Mouse (Mus musculus) MEL (cell line): ENCODE measurements around the gene Dusp6. TPM values are rescaled to one million over a fixed set of nuclear protein-coding genes. Genes with fewer than 3 reads are reported as not detected.

Experiments used
- DNase-seq: peaks from one replicate; pipeline ENCODE4 v3.0.0; 2011; ENCODE audit warnings: low read depth, low spot score
- H3K27ac ChIP-seq: 2 replicates; pipeline ENCODE4 v1.5.1; 2012; ENCODE audit warnings: low read depth, mild to moderate bottlenecking, control low read depth, low read length, moderate library complexity; ENCODE audit not compliant: control insufficient read depth
- H3K27me3 ChIP-seq, 2 experiments: fragments of 150-350 bp in 1 of 2; sonication (generic) in 1 of 2; 2 replicates each; pipeline ENCODE4 v1.6.1; 2012; ENCODE audit warnings: low read length in 2 of 2, mild to moderate bottlenecking in 2 of 2, improper control_type of control experiment in 1 of 2, moderate library complexity in 1 of 2; ENCODE audit not compliant: insufficient read depth in 2 of 2, control insufficient read depth in 1 of 2
- H3K36me3 ChIP-seq, 2 experiments: 2 replicates each; pipeline ENCODE4 v1.6.1; 2012 to 2014; ENCODE audit warnings: low read length in 2 of 2, improper control_type of control experiment in 1 of 2, inconsistent platforms in 1 of 2, mild to moderate bottlenecking in 1 of 2; ENCODE audit not compliant: insufficient read depth in 2 of 2, control insufficient read depth in 1 of 2
- H3K4me1 ChIP-seq, 2 experiments: fragments of 150-350 bp in 1 of 2; sonication (generic) in 1 of 2; 2 replicates each; pipeline ENCODE4 v1.6.1; 2012; ENCODE audit warnings: low read length in 2 of 2, improper control_type of control experiment in 1 of 2, mild to moderate bottlenecking in 1 of 2; ENCODE audit not compliant: insufficient read depth in 2 of 2, control insufficient read depth in 1 of 2
- H3K4me3 ChIP-seq, 2 experiments: fragments of 150-350 bp in 1 of 2; sonication (generic) in 1 of 2; 2 replicates each; pipeline ENCODE4 v1.5.1; 2012; ENCODE audit warnings: low read depth in 2 of 2, low read length in 2 of 2, mild to moderate bottlenecking in 2 of 2, moderate library complexity in 2 of 2, control low read depth in 1 of 2, improper control_type of control experiment in 1 of 2; ENCODE audit not compliant: control insufficient read depth in 1 of 2, insufficient read depth in 1 of 2
- H3K79me2 ChIP-seq: 2 replicates; pipeline ENCODE4 v1.6.1; 2012; ENCODE audit warnings: mild to moderate bottlenecking, low read length, moderate library complexity; ENCODE audit not compliant: control insufficient read depth, poor library complexity, insufficient read depth
- H3K9ac ChIP-seq: 2 replicates; pipeline ENCODE4 v1.6.1; 2012; ENCODE audit warnings: low read depth, mild to moderate bottlenecking, control low read depth, low read length, moderate library complexity; ENCODE audit not compliant: control insufficient read depth, poor library complexity, severe bottlenecking
- H3K9me3 ChIP-seq: fragments of 150-350 bp; sonication (generic); replicated peaks from 2 replicates; pipeline ENCODE4 v1.6.1; 2012; ENCODE audit warnings: mild to moderate bottlenecking, low read length, improper control_type of control experiment, moderate library complexity; ENCODE audit not compliant: insufficient read depth
- BHLHE40 ChIP-seq: IDR thresholded peaks from 2 replicates; pipeline ENCODE4 v1.6.1; 2012; ENCODE audit warnings: low read depth, mild to moderate bottlenecking, inconsistent platforms, low read length, improper control_type of control experiment, borderline replicate concordance
- CHD1 ChIP-seq: IDR thresholded peaks from 2 replicates; pipeline ENCODE4 v1.6.1; 2012; ENCODE audit warnings: low read depth, mild to moderate bottlenecking, inconsistent platforms, low read length, improper control_type of control experiment
- CTCF ChIP-seq, 3 experiments: IDR thresholded peaks in 2 of 3; conservative IDR thresholded peaks in 1 of 3; 2 replicates each; pipeline ENCODE4 v1.5.1; 2011 to 2012; ENCODE audit warnings: low read length in 3 of 3, low read depth in 2 of 3, mild to moderate bottlenecking in 2 of 3, improper control_type of control experiment in 1 of 3, inconsistent platforms in 1 of 3, mixed read lengths in 1 of 3, moderate library complexity in 1 of 3; ENCODE audit not compliant: control insufficient read depth in 1 of 3, insufficient read depth in 1 of 3, poor library complexity in 1 of 3, severe bottlenecking in 1 of 3
- ELF1 ChIP-seq: IDR thresholded peaks from 2 replicates; pipeline ENCODE4 v1.6.1; 2014; ENCODE audit warnings: low read depth, mild to moderate bottlenecking, inconsistent platforms, low read length, improper control_type of control experiment, moderate library complexity
- ETS1 ChIP-seq: IDR thresholded peaks from 2 replicates; pipeline ENCODE4 v1.6.1; 2012; ENCODE audit warnings: low read depth, mild to moderate bottlenecking, inconsistent platforms, low read length, improper control_type of control experiment, moderate library complexity
- GABPA ChIP-seq: IDR thresholded peaks from 2 replicates; pipeline ENCODE4 v1.6.1; 2012; ENCODE audit warnings: low read depth, mild to moderate bottlenecking, inconsistent platforms, low read length, improper control_type of control experiment, moderate library complexity
- GATA1 ChIP-seq: IDR thresholded peaks from 2 replicates; pipeline ENCODE4 v1.6.1; 2011; ENCODE audit warnings: low read depth, low read length, improper control_type of control experiment
- HCFC1 ChIP-seq: IDR thresholded peaks from 2 replicates; pipeline ENCODE4 v1.6.1; 2012; ENCODE audit warnings: low read depth, mild to moderate bottlenecking, inconsistent platforms, low read length, improper control_type of control experiment, moderate library complexity
- MAZ ChIP-seq: IDR thresholded peaks from 2 replicates; pipeline ENCODE4 v1.6.1; 2012; ENCODE audit warnings: low read depth, mild to moderate bottlenecking, inconsistent platforms, low read length, improper control_type of control experiment
- MEF2A ChIP-seq: IDR thresholded peaks from 2 replicates; pipeline ENCODE4 v1.6.1; 2014; ENCODE audit warnings: low read depth, mild to moderate bottlenecking, inconsistent platforms, low read length, improper control_type of control experiment; ENCODE audit not compliant: poor library complexity, insufficient replicate concordance, severe bottlenecking; ENCODE audit errors: extremely low read depth
- MXI1 ChIP-seq: IDR thresholded peaks from 2 replicates; pipeline ENCODE4 v1.6.1; 2011; ENCODE audit warnings: mild to moderate bottlenecking, low read depth, low read length, improper control_type of control experiment
- MYB ChIP-seq: IDR thresholded peaks from 2 replicates; pipeline ENCODE4 v1.6.1; 2011; ENCODE audit warnings: mild to moderate bottlenecking, low read depth, low read length, improper control_type of control experiment
- NELFE ChIP-seq: IDR thresholded peaks from 2 replicates; pipeline ENCODE4 v1.6.1; 2011; ENCODE audit warnings: low read depth, low read length, improper control_type of control experiment
- NRF1 ChIP-seq: IDR thresholded peaks from 2 replicates; pipeline ENCODE4 v1.6.1; 2014; ENCODE audit warnings: low read depth, mild to moderate bottlenecking, inconsistent platforms, low read length, improper control_type of control experiment, moderate library complexity; ENCODE audit not compliant: poor library complexity, insufficient read depth, severe bottlenecking
- POLR2AphosphoS2 ChIP-seq: IDR thresholded peaks from 2 replicates; pipeline ENCODE4 v1.6.1; 2011; ENCODE audit warnings: low read length, improper control_type of control experiment
- RAD21 ChIP-seq: IDR thresholded peaks from 2 replicates; pipeline ENCODE4 v1.6.1; 2011; ENCODE audit warnings: mild to moderate bottlenecking, low read depth, low read length, improper control_type of control experiment
- SMC3 ChIP-seq: IDR thresholded peaks from 2 replicates; pipeline ENCODE4 v1.6.1; 2011; ENCODE audit warnings: low read depth, low read length, improper control_type of control experiment
- TAL1 ChIP-seq: IDR thresholded peaks from 2 replicates; pipeline ENCODE4 v1.6.1; 2012; ENCODE audit warnings: mild to moderate bottlenecking, inconsistent platforms, low read length, moderate library complexity, mixed read lengths
- TBP ChIP-seq: IDR thresholded peaks from 2 replicates; pipeline ENCODE4 v1.8.0; 2011; ENCODE audit warnings: low read depth, low read length, improper control_type of control experiment
- TCF12 ChIP-seq: IDR thresholded peaks from 2 replicates; pipeline ENCODE4 v1.6.1; 2014; ENCODE audit warnings: low read depth, mild to moderate bottlenecking, inconsistent platforms, low read length, improper control_type of control experiment, moderate library complexity
- USF1 ChIP-seq: IDR thresholded peaks from 2 replicates; pipeline ENCODE4 v1.6.1; 2014; ENCODE audit warnings: low read depth, mild to moderate bottlenecking, inconsistent platforms, low read length, improper control_type of control experiment, moderate library complexity
- ZC3H11A ChIP-seq: IDR thresholded peaks from 2 replicates; pipeline ENCODE4 v1.6.1; 2012; ENCODE audit warnings: low read depth, mild to moderate bottlenecking, inconsistent platforms, low read length, improper control_type of control experiment
- polyA plus RNA-seq, 2 experiments: library from polyadenylated mRNA; stranded (reverse) in 1 of 2; unstranded in 1 of 2; fragments of >175 nt in 1 of 2; fragments of >200 nt in 1 of 2; gene quantifications; 2 replicates each; pipeline versions ENCODE4 v1.2.1 to v1.2.4; 2012; ENCODE audit warnings: low replicate concordance in 2 of 2, low read depth in 1 of 2; ENCODE audit not compliant: insufficient read length in 2 of 2, insufficient read depth in 1 of 2, missing spikeins in 1 of 2
- total RNA-seq: library from RNA; depleted of rRNA; stranded (reverse); fragments of 300-350 nt; gene quantifications from 2 replicates; pipeline ENCODE4 v1.2.3, GENCODE M21; 2012

The Dusp6 gene
- total and polyA plus RNA-seq, 3 experiments: 8.2 to 11.9 TPM; not detected in 1

GRCm38 (mm10) chr10:99309617-99310016 is 46.6 kb downstream of the Dusp6 start:
- Histone ChIP-seq H3K4me1 (peaks cover 0 to 6% of the 10 kb centered on the region in 2 experiments; a peak in 1 of 4 replicates), H3K36me3 (peaks cover 0 to 6% of the 10 kb centered on the region in 2 experiments; a peak in 2 of 4 replicates), H3K27me3 (no peaks in the 10 kb centered on the region; a peak in 1 of 4 replicates), H3K9ac (no peak overlapping the region), H3K9me3 (no peaks in the 10 kb centered on the region), H3K79me2 (no peaks in the 10 kb centered on the region), H3K27ac (no peak overlapping the region), H3K4me3 (no peak overlapping the region)
- no peak for DNase-seq
- TF ChIP-seq GABPA (no peak), TCF12 (no peak), CTCF (IDR thresholded peaks at IDR 0.05 in 2 of 3, conservative IDR thresholded peaks at IDR 0.05 in 1 of 3; ENCODE audit: control insufficient read depth in 1 of 3, insufficient read depth in 1 of 3, low read depth in 2 of 3, low read length in 3 of 3, poor library complexity in 1 of 3, severe bottlenecking in 1 of 3) (no peak), MAZ (no peak), POLR2AphosphoS2 (no peak), MXI1 (no peak), HCFC1 (no peak), MEF2A (no peak), TBP (no peak), GATA1 (no peak), CHD1 (no peak), ELF1 (no peak), RAD21 (no peak), ETS1 (no peak), NELFE (no peak)

- Histone ChIP-seq H3K36me3 (peaks cover 0 to 6% of the 10 kb centered on the region in 2 experiments; a peak in 2 of 4 replicates), H3K9me3 (no peaks in the 10 kb centered on the region), H3K27ac (no peak overlapping the region), H3K4me1 (peaks cover 0 to 6% of the 10 kb centered on the region in 2 experiments; a peak in 1 of 4 replicates), H3K9ac (no peak overlapping the region), H3K79me2 (no peaks in the 10 kb centered on the region), H3K4me3 (no peak overlapping the region), H3K27me3 (no peaks in the 10 kb centered on the region; a peak in 1 of 4 replicates)
- no peak for DNase-seq
- no peak for TF ChIP-seq USF1
- TF ChIP-seq SMC3: no peak
- no peak for TF ChIP-seq POLR2AphosphoS2
- no peak for TF ChIP-seq TAL1
- no peak for TF ChIP-seq MYB
- no peak for TF ChIP-seq TBP
- no peak for TF ChIP-seq ZC3H11A
- no peak for TF ChIP-seq GATA1
- no peak for TF ChIP-seq ELF1
- no peak for TF ChIP-seq NRF1
- no peak for TF ChIP-seq BHLHE40
Measured at GRCm38 (mm10) chr10:99310204-99310603, 47.2 kb downstream of the Dusp6 start.
